Mouse (Mus musculus): ENCODE results near the gene Gata3. TPM values are rescaled to one million over a fixed set of nuclear protein-coding genes. Genes with fewer than 3 reads are reported as not detected.

Gata3 gene
- total and polyA plus RNA-seq, 3 experiments, result 0.08 to 0.63 (median 0.11) TPM

DNA sequence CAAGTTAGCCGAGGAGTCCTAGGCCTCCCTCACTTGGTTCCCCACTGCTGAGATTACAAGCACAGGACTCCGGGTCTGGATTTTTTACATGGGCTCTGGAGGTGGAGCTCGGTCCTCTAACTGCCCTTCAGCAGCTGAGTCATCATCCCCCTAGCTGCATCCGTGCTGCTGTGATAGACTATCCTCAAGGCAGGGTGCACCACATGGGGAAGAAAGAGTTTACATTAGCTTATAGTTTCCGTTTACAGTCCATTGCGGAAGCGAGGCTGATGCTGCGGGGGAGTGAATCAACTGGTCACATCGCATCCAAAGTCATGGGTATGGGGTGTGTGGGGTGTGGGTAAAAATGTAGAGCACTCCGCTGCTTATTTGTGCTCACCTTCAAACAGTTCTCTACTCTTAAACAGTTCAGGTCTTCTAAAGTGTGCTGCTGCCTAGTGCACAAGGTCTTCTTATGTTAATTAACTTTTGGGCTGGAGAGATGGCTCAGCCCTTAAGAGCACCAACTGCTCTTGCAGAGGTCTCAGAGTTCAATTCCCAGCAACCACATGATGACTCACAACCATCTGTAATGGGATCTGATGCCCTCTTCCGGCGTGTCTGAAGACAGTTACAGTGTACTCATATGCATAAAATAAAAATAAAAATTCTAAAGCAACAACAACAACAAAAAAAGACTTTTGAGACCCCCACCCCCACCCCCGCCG lies 14.2 kb upstream of the Gata3 start:
- no peak overlapping the region for H3K9ac ChIP-seq (ENCODE audit: insufficient read depth, low read depth)
- no peaks in the 10 kb centered on the region for H3K79me2 ChIP-seq (replicated peaks; ENCODE audit: control insufficient read depth, extremely low read depth, insufficient read depth, poor library complexity, severe bottlenecking)
- no peak for DNase-seq (ENCODE audit: extremely low read depth)
- no peaks in the 10 kb centered on the region for H3K9me3 ChIP-seq (replicated peaks; ENCODE audit: low read length)
- dilution Hi-C loops (cut with MboI; ENCODE audit: extremely low pct_ligation_motif_present, extremely low pct_unique_long_range_greater_than_20kb, low sequenced_read_pairs), result no loop called here
- H3K27me3 ChIP-seq (replicated peaks), result no peaks in the 10 kb centered on the region
- H3K36me3 ChIP-seq (replicated peaks in 1 of 2; ENCODE audit: control insufficient read depth in 1 of 2, insufficient read depth in 1 of 2, low read length in 1 of 2), result no peaks in the 10 kb centered on the region
- peaks cover 3 to 4% of the 10 kb centered on the region in 2 experiments; a peak in 2 of 4 replicates for H3K4me1 ChIP-seq (ENCODE audit: control insufficient read depth in 1 of 2, insufficient read depth in 2 of 2)
- H3K4me2 ChIP-seq (ENCODE audit: insufficient read depth, low read depth, poor library complexity, severe bottlenecking), result no peak overlapping the region
- TF ChIP-seq ZMIZ1 (IDR thresholded peaks at IDR 0.05; ENCODE audit: low read depth, low read length) (no peak), POLR2A (IDR thresholded peaks at IDR 0.05; ENCODE audit: low read depth, low read length) (no peak), TCF12 (IDR thresholded peaks at IDR 0.05; ENCODE audit: low read depth, low read length) (no peak), EP300 (IDR thresholded peaks at IDR 0.05; ENCODE audit: low read length) (no peak), JUND (conservative IDR thresholded peaks at IDR 0.05; ENCODE audit: low read depth, low read length) (no peak), MAX (IDR thresholded peaks at IDR 0.05; ENCODE audit: low read length) (no peak), JUN (IDR thresholded peaks at IDR 0.05; ENCODE audit: insufficient read depth, low read depth, low read length) (no peak), MAFK (IDR thresholded peaks at IDR 0.05; ENCODE audit: insufficient replicate concordance, low read length) (no peak), ZNF384 (IDR thresholded peaks at IDR 0.05; ENCODE audit: low read depth, low read length) (no peak)
- H3K4me3 ChIP-seq (replicated peaks in 1 of 3; ENCODE audit: low read depth in 2 of 3, low read length in 2 of 3, poor library complexity in 1 of 3), result no peak overlapping the region
- in situ Hi-C loops (cut with MboI; ENCODE audit: low pct_ligation_motif_present, low pct_unique_long_range_greater_than_20kb, low sequenced_read_pairs), result no loop called here
- no peak overlapping the region for H3K27ac ChIP-seq (ENCODE audit: insufficient read depth, low read depth)

DNA sequence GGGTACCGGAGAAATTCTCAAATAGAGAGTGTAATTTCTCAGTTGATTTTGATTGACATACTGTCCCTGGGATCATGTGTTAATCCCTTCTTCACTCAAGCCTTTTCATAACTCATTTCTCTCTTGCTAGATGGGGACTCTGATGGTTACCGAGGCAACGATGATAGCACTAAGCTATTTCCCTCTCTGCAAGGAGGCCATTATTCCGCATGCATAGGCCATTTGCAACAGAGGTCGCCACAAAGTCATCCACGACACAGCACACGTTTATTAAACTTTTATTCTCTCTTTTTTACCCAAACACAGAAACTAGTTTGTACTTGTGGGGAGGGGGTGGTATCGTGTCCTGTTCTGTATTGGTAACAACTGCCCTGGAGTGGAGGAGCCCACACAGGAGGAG lies 8.0 kb upstream of the Gata3 start:
- Histone ChIP-seq H3K4me1 (ENCODE audit: control insufficient read depth in 1 of 2, insufficient read depth in 2 of 2) (peaks cover 3 to 8% of the 10 kb centered on the region in 2 experiments; a peak in 3 of 4 replicates), H3K4me2 (ENCODE audit: insufficient read depth, low read depth, poor library complexity, severe bottlenecking) (no peak overlapping the region), H3K79me2 (replicated peaks; ENCODE audit: control insufficient read depth, extremely low read depth, insufficient read depth, poor library complexity, severe bottlenecking) (no peaks in the 10 kb centered on the region), H3K27ac (ENCODE audit: insufficient read depth, low read depth) (no peak overlapping the region), H3K9ac (ENCODE audit: insufficient read depth, low read depth) (no peak overlapping the region), H3K9me3 (replicated peaks; ENCODE audit: low read length) (no peaks in the 10 kb centered on the region), H3K27me3 (replicated peaks) (no peaks in the 10 kb centered on the region), H3K36me3 (replicated peaks in 1 of 2; ENCODE audit: control insufficient read depth in 1 of 2, insufficient read depth in 1 of 2, low read length in 1 of 2) (no peaks in the 10 kb centered on the region), H3K4me3 (replicated peaks in 1 of 3; ENCODE audit: low read depth in 2 of 3, low read length in 2 of 3, poor library complexity in 1 of 3) (no peak overlapping the region)
- no peak for DNase-seq (ENCODE audit: extremely low read depth)
- in situ Hi-C loops (cut with MboI; ENCODE audit: low pct_ligation_motif_present, low pct_unique_long_range_greater_than_20kb, low sequenced_read_pairs), result loop anchor here (25.0 kb wide), 1 partner anchor 436 kb away; no protein-coding TSS in a partner anchor
- dilution Hi-C loops (cut with MboI; ENCODE audit: extremely low pct_ligation_motif_present, extremely low pct_unique_long_range_greater_than_20kb, low sequenced_read_pairs), result no loop called here
- TF ChIP-seq CHD2 (IDR thresholded peaks at IDR 0.05; ENCODE audit: low read length), result no peak
- TF ChIP-seq USF1 (IDR thresholded peaks at IDR 0.05; ENCODE audit: low read depth, low read length), result no peak
- TF ChIP-seq KAT2A (IDR thresholded peaks at IDR 0.05; ENCODE audit: insufficient replicate concordance, low read length), result no peak
- no peak for TF ChIP-seq HCFC1 (IDR thresholded peaks at IDR 0.05; ENCODE audit: low read depth, low read length)
- TF ChIP-seq MAFK (IDR thresholded peaks at IDR 0.05; ENCODE audit: insufficient replicate concordance, low read length), result no peak
- TF ChIP-seq E2F4 (IDR thresholded peaks at IDR 0.05; ENCODE audit: insufficient replicate concordance, low read depth, low read length), result no peak
- no peak for TF ChIP-seq MXI1 (IDR thresholded peaks at IDR 0.05; ENCODE audit: low read depth, low read length)
- TF ChIP-seq SIN3A (IDR thresholded peaks at IDR 0.05; ENCODE audit: low read length), result no peak
- no peak for TF ChIP-seq NELFE (IDR thresholded peaks at IDR 0.05; ENCODE audit: low read depth, low read length)
- no peak for TF ChIP-seq MEF2A (IDR thresholded peaks at IDR 0.05; ENCODE audit: borderline replicate concordance, low read depth, low read length)
- no peak for TF ChIP-seq CTCF (conservative IDR thresholded peaks at IDR 0.05 in 1 of 2, IDR thresholded peaks at IDR 0.05 in 1 of 2; ENCODE audit: low read depth in 2 of 2, low read length in 2 of 2)
- TF ChIP-seq RAD21 (IDR thresholded peaks at IDR 0.05; ENCODE audit: low read depth, low read length), result no peak
- no peak for TF ChIP-seq ELF1 (IDR thresholded peaks at IDR 0.05; ENCODE audit: low read depth, low read length)
- no peak for TF ChIP-seq POLR2AphosphoS2 (IDR thresholded peaks at IDR 0.05; ENCODE audit: low read depth, low read length)
- no peak for TF ChIP-seq ZC3H11A (IDR thresholded peaks at IDR 0.05; ENCODE audit: low read depth, low read length)
- no peak for TF ChIP-seq TCF12 (IDR thresholded peaks at IDR 0.05; ENCODE audit: low read depth, low read length)
- no peak for TF ChIP-seq CHD1 (IDR thresholded peaks at IDR 0.05; ENCODE audit: low read depth, low read length)
- no peak for TF ChIP-seq RCOR1 (conservative IDR thresholded peaks at IDR 0.05; ENCODE audit: low read depth, low read length)
- no peak for TF ChIP-seq BHLHE40 (IDR thresholded peaks at IDR 0.05; ENCODE audit: low read depth, low read length)
- no peak for TF ChIP-seq UBTF (IDR thresholded peaks at IDR 0.05; ENCODE audit: low read depth, low read length)

All from CH12.LX (cell line).